Mouse (Mus musculus) cortical plate, adult 2 months (tissue): Measurements from ENCODE around the gene Vps37b.

Source experiments
- CTCF ChIP-seq: fragments of 200-500 bp; IDR thresholded peaks from 2 replicates; pipeline ENCODE4 v1.5.1; 2011; ENCODE audit warnings: mild to moderate bottlenecking, control low read depth, low read length; ENCODE audit not compliant: insufficient read depth; ENCODE audit errors: extremely low read depth
- POLR2A ChIP-seq: fragments of 200-500 bp; IDR thresholded peaks from 2 replicates; pipeline ENCODE4 v1.6.1; 2011; ENCODE audit warnings: mild to moderate bottlenecking, low read length, control low read depth; ENCODE audit not compliant: insufficient read depth; ENCODE audit errors: extremely low read depth

- TF ChIP-seq CTCF, result no peak
- no peak for TF ChIP-seq POLR2A
Measured at GRCm38 (mm10) chr5:123960129-123960528, 71.9 kb downstream of the Vps37b start.
